In genomic region chr4:131918026-131918533, GRCm38 (mm10) we compare ENCODE assay signal across 16 mouse cellular contexts. TPM values are rescaled to one million over a fixed set of nuclear protein-coding genes. Genes with fewer than 3 reads are reported as not detected.
DNase-seq lines count a peak whose midpoint lies in the region; ATAC-seq and TF ChIP-seq lines count a peak whose summit lies in the region.
"Had no signal": no experiment of that assay in that cellular context is flagged by ENCODE, and none has a peak within 500 bp of the region (broad histone marks: within the 10 kb centered on the region; RNA-seq: fewer than 3 reads in every experiment).

No protein-coding gene starts in this region.

- 0 out of 2 replicates have a peak overlapping the region, but pooled peaks have one; percentile 75 for H3K27ac ChIP-seq in intestine, embryonic 14.5 days (ENCODE audit: low read depth)
- no peak overlapping the region for H3K27ac ChIP-seq in intestine, postnatal 0 days (ENCODE audit: low read depth, low read length)
- H3K27ac ChIP-seq in limb, embryonic 10.5 days: peak overlapping the region; percentile 97
- no peak overlapping the region for H3K27ac ChIP-seq in hindbrain, embryonic 13.5 days
- H3K27ac ChIP-seq in cerebellum, adult 2 months (ENCODE audit: insufficient read depth, low read length): no peak overlapping the region
- H3K27ac ChIP-seq: hindbrain, postnatal 0 days; liver, embryonic 14.5 days; midbrain, embryonic 12.5 days; stomach, postnatal 0 days had no signal

- TF ChIP-seq POLR2A in cerebellum, adult 2 months (IDR thresholded peaks at IDR 0.05; ENCODE audit: borderline replicate concordance, insufficient read depth, low read length): no peak

- no peaks in the 10 kb centered on the region for H3K9me3 ChIP-seq in intestine, embryonic 14.5 days (ENCODE audit: control insufficient read depth, low read length)
- no peaks in the 10 kb centered on the region for H3K9me3 ChIP-seq in intestine, postnatal 0 days (ENCODE audit: control insufficient read depth)
- no peaks in the 10 kb centered on the region for H3K9me3 ChIP-seq in limb, embryonic 10.5 days (replicated peaks)
- no peaks in the 10 kb centered on the region for H3K9me3 ChIP-seq in hindbrain, embryonic 13.5 days
- H3K9me3 ChIP-seq: midbrain, embryonic 12.5 days had no signal

- H3K4me3 ChIP-seq in intestine, embryonic 14.5 days (ENCODE audit: low read depth, low read length): no peak overlapping the region
- H3K4me3 ChIP-seq in intestine, postnatal 0 days (ENCODE audit: low read depth, low read length): no peak overlapping the region
- peak overlapping the region; percentile 75 for H3K4me3 ChIP-seq in limb, embryonic 10.5 days
- no peak overlapping the region for H3K4me3 ChIP-seq in hindbrain, embryonic 13.5 days
- no peak overlapping the region for H3K4me3 ChIP-seq in cerebellum, adult 2 months (replicated peaks; ENCODE audit: insufficient read depth, low read depth, low read length)
- H3K4me3 ChIP-seq: midbrain, embryonic 12.5 days; myocyte had no signal

- H3K27me3 ChIP-seq in intestine, embryonic 14.5 days (replicated peaks; ENCODE audit: control insufficient read depth, insufficient read depth, low read length): peaks cover 22% of the 10 kb centered on the region
- peaks cover 47% of the 10 kb centered on the region for H3K27me3 ChIP-seq in intestine, postnatal 0 days (replicated peaks; ENCODE audit: control insufficient read depth, insufficient read depth, low read length)
- peaks cover 66% of the 10 kb centered on the region for H3K27me3 ChIP-seq in limb, embryonic 10.5 days (ENCODE audit: low read depth, poor library complexity, severe bottlenecking)
- H3K27me3 ChIP-seq in hindbrain, embryonic 13.5 days: peaks cover 98% of the 10 kb centered on the region
- peaks cover 8% of the 10 kb centered on the region; the same call in 1 of the 2 replicates for H3K27me3 ChIP-seq in cerebellum, adult 2 months (ENCODE audit: control insufficient read depth, insufficient read depth, low read length)

- no peak overlapping the region for H3K9ac ChIP-seq in intestine, embryonic 14.5 days (ENCODE audit: low read length)
- H3K9ac ChIP-seq in intestine, postnatal 0 days (ENCODE audit: low read depth, low read length): no peak overlapping the region
- no peak overlapping the region for H3K9ac ChIP-seq in hindbrain, embryonic 13.5 days
- H3K9ac ChIP-seq: liver, embryonic 14.5 days had no signal

- DNase-seq in adrenal gland, postnatal 14 days: peak; percentile 48
- no peak for DNase-seq in adrenal gland, postnatal 4 days (ENCODE audit: low spot score in 2 of 2)
- no peak for DNase-seq in intestine, embryonic 14.5 days (ENCODE audit: low spot score)
- peak; percentile 25 to 63 for DNase-seq in adrenal gland, postnatal 36 days
- no peak for DNase-seq in limb, embryonic 10.5 days (ENCODE audit: low spot score)
- DNase-seq in cerebellum, adult 2 months: no peak
- DNase-seq: cerebellum, adult 18-20 months; right cerebral cortex, adult 18-20 months; thymus, postnatal 25 days had no signal

- H3K4me2 ChIP-seq in intestine, embryonic 14.5 days (ENCODE audit: low read length): peak overlapping the region; percentile 28; the same call in 1 of the 2 replicates
- H3K4me2 ChIP-seq in intestine, postnatal 0 days (replicated peaks; ENCODE audit: low read depth): no peak overlapping the region
- H3K4me2 ChIP-seq in hindbrain, embryonic 13.5 days: no peak overlapping the region
- H3K4me2 ChIP-seq: midbrain, embryonic 12.5 days had no signal

- no peak for TF ChIP-seq CTCF in intestine, postnatal 0 days (IDR thresholded peaks at IDR 0.05; ENCODE audit: low read depth)
- TF ChIP-seq CTCF in cerebellum, adult 2 months (IDR thresholded peaks at IDR 0.05; ENCODE audit: borderline replicate concordance, insufficient read depth, low read depth, low read length): no peak

- H3K4me1 ChIP-seq in intestine, embryonic 14.5 days (replicated peaks; ENCODE audit: control insufficient read depth, insufficient read depth, low read length): peaks cover 45% of the 10 kb centered on the region
- H3K4me1 ChIP-seq in intestine, postnatal 0 days (replicated peaks; ENCODE audit: control insufficient read depth, insufficient read depth, low read length): peaks cover 5% of the 10 kb centered on the region
- H3K4me1 ChIP-seq in limb, embryonic 10.5 days: peaks cover 97% of the 10 kb centered on the region
- H3K4me1 ChIP-seq in hindbrain, embryonic 13.5 days (replicated peaks): peaks cover 64% of the 10 kb centered on the region
- H3K4me1 ChIP-seq in cerebellum, adult 2 months (ENCODE audit: control insufficient read depth, insufficient read depth, low read length): no peaks in the 10 kb centered on the region

- no peaks in the 10 kb centered on the region for H3K36me3 ChIP-seq in intestine, embryonic 14.5 days (ENCODE audit: control insufficient read depth, insufficient read depth, low read length)
- H3K36me3 ChIP-seq in intestine, postnatal 0 days (ENCODE audit: control insufficient read depth, insufficient read depth): peaks cover 4% of the 10 kb centered on the region; the same call in 1 of the 2 replicates
- peaks cover 9% of the 10 kb centered on the region for H3K36me3 ChIP-seq in limb, embryonic 10.5 days
- H3K36me3 ChIP-seq in hindbrain, embryonic 13.5 days: peaks cover 4% of the 10 kb centered on the region; the same call in 1 of the 2 replicates
- H3K36me3 ChIP-seq: midbrain, embryonic 12.5 days had no signal

- WGBS in intestine, embryonic 14.5 days: 63% methylated on average over 7 of the region's 7 CpGs
- 85% methylated on average over 7 of the region's 7 CpGs for WGBS in intestine, postnatal 0 days
- WGBS in limb, embryonic 10.5 days: 42% methylated on average over 7 of the region's 7 CpGs
- WGBS in hindbrain, embryonic 13.5 days: 63% methylated on average over 7 of the region's 7 CpGs
- WGBS in cerebellum, adult 2 months: 87% methylated on average over 7 of the region's 7 CpGs

- ATAC-seq in intestine, embryonic 14.5 days (replicated peaks; ENCODE audit: low FRiP score, low TSS enrichment, low read depth): no peak
- ATAC-seq in intestine, postnatal 0 days: no peak
- ATAC-seq in hindbrain, embryonic 13.5 days (ENCODE audit: low FRiP score): no peak
- ATAC-seq: hindbrain, postnatal 0 days had no signal

RNA-seq across cellular contexts. Expression of gene Tmem200b, which starts 3.5 kb away (rescaled TPM):
- 8.7 TPM in 2 replicates for total RNA-seq in adrenal gland, postnatal 14 days (2021)
- total RNA-seq in adrenal gland, postnatal 4 days (2021): 10 to 100 TPM; 12.9 to 14.4 TPM
- polyA plus RNA-seq in intestine, embryonic 14.5 days (2014; fragmentation: Nextera tagmentation; extraction: Ambion mirVana): 1.9 and 2.3 TPM in 2 replicates
- polyA plus RNA-seq in intestine, postnatal 0 days (2015; fragmentation: Nextera tagmentation; extraction: Ambion mirVana): 1.3 and 1.7 TPM in 2 replicates
- total RNA-seq in adrenal gland, postnatal 36 days (2021): 1 to 10 TPM; 8.8 to 9.7 TPM
- polyA plus RNA-seq in limb, embryonic 10.5 days (2016; fragmentation: Nextera tagmentation; extraction: Ambion mirVana): 2.1 and 2.9 TPM in 2 replicates
- not detected in 2 replicates for polyA plus RNA-seq in hindbrain, embryonic 13.5 days (2015; fragmentation: Nextera tagmentation; extraction: Ambion mirVana)
- polyA plus RNA-seq in cerebellum, adult 2 months (2012; rRNA removed): 26.3 and 29.5 TPM in 2 replicates

RNA-seq across cellular contexts. Expression of gene Srsf4, which starts 44.7 kb away (rescaled TPM):
- total RNA-seq in adrenal gland, postnatal 14 days (2021): 69.2 and 73.4 TPM in 2 replicates
- total RNA-seq in adrenal gland, postnatal 4 days (2021): 10 to 100 TPM; 89.0 to 93.6 TPM
- polyA plus RNA-seq in intestine, embryonic 14.5 days (2014; fragmentation: Nextera tagmentation; extraction: Ambion mirVana): 102 and 103 TPM in 2 replicates
- 36.2 and 38.3 TPM in 2 replicates for polyA plus RNA-seq in intestine, postnatal 0 days (2015; fragmentation: Nextera tagmentation; extraction: Ambion mirVana)
- 10 to 100 TPM; 59.3 to 63.3 TPM for total RNA-seq in adrenal gland, postnatal 36 days (2021)
- polyA plus RNA-seq in limb, embryonic 10.5 days (2016; fragmentation: Nextera tagmentation; extraction: Ambion mirVana): 135 and 142 TPM in 2 replicates
- 115 and 119 TPM in 2 replicates for polyA plus RNA-seq in hindbrain, embryonic 13.5 days (2015; fragmentation: Nextera tagmentation; extraction: Ambion mirVana)
- 77.6 and 81.9 TPM in 2 replicates for polyA plus RNA-seq in cerebellum, adult 2 months (2012; rRNA removed)

Comparison
In these comparisons a context has a peak if more than half of its experiments do, and no peak if none do; other contexts are left out.
1. DNase-seq: peak in adrenal gland, postnatal 14 days (single experiment) and adrenal gland, postnatal 36 days (2 of 2); none in adrenal gland, postnatal 4 days (0 of 2), intestine, embryonic 14.5 days (single experiment), limb, embryonic 10.5 days (single experiment) and cerebellum, adult 2 months (0 of 2).
2. H3K27ac ChIP-seq: peak in intestine, embryonic 14.5 days (single experiment) and limb, embryonic 10.5 days (single experiment); none in intestine, postnatal 0 days (single experiment), hindbrain, embryonic 13.5 days (single experiment) and cerebellum, adult 2 months (single experiment).